Mouse (Mus musculus): ENCODE results near the gene Zic1. TPM values are rescaled to one million over a fixed set of nuclear protein-coding genes. Genes with fewer than 3 reads are reported as not detected.

Zic1 gene
- total RNA-seq, 2 experiments from 2014 or later, result not detected

- no peak for DNase-seq
These were observed 18.5 kb upstream of the Zic1 start for GRCm38 (mm10) chr9:91384136-91384500.

- no peak for DNase-seq
These were observed 18.0 kb upstream of the Zic1 start for GRCm38 (mm10) chr9:91383441-91384135.

GRCm38 (mm10) chr9:91382471-91383255 lies 17.1 kb upstream of the Zic1 start:
- DNase-seq, result no peak

GRCm38 (mm10) chr9:91382111-91382379 lies 16.4 kb upstream of the Zic1 start:
- no peak for DNase-seq

GRCm38 (mm10) chr9:91381284-91382110 lies 15.9 kb upstream of the Zic1 start:
- peak in 1 of 2 experiments; percentile 21 for DNase-seq

GRCm38 (mm10) chr9:91380458-91380914 lies 14.9 kb upstream of the Zic1 start:
- DNase-seq, result no peak

GRCm38 (mm10) chr9:91379781-91380457 lies 14.3 kb upstream of the Zic1 start:
- no peak for DNase-seq

GRCm38 (mm10) chr9:91379300-91379635 lies 13.7 kb upstream of the Zic1 start:
- DNase-seq, result no peak

GRCm38 (mm10) chr9:91378411-91379299 lies 13.0 kb upstream of the Zic1 start:
- no peak for DNase-seq

- DNase-seq, result no peak
These were observed 12.2 kb upstream of the Zic1 start for GRCm38 (mm10) chr9:91377873-91378150.

GRCm38 (mm10) chr9:91377036-91377872 lies 11.6 kb upstream of the Zic1 start:
- no peak for DNase-seq

- DNase-seq, result no peak
These were observed 9.1 kb upstream of the Zic1 start for GRCm38 (mm10) chr9:91374665-91375064.

GRCm38 (mm10) chr9:91373811-91374575 lies 8.4 kb upstream of the Zic1 start:
- DNase-seq, result no peak

GRCm38 (mm10) chr9:91371608-91372007 lies 6.0 kb upstream of the Zic1 start:
- DNase-seq, result no peak

- DNase-seq, result no peak
These were observed 5.4 kb upstream of the Zic1 start for GRCm38 (mm10) chr9:91371011-91371410.

- no peak for DNase-seq
These were observed 4.6 kb upstream of the Zic1 start for GRCm38 (mm10) chr9:91370191-91370708.

GRCm38 (mm10) chr9:91369293-91369991 lies 3.8 kb upstream of the Zic1 start:
- no peak for DNase-seq

GRCm38 (mm10) chr9:91368946-91369292 lies 3.3 kb upstream of the Zic1 start:
- DNase-seq, result no peak

GRCm38 (mm10) chr9:91368150-91368549 lies 2.5 kb upstream of the Zic1 start:
- no peak for DNase-seq

Data from heart, adult 18-20 months (tissue).